Mouse (Mus musculus): Measurements from ENCODE around the gene Exoc3l2.
A peak's percentile ranks its signal among the peaks of the same experiment; 100 is the strongest.

Exoc3l2 gene

DNA sequence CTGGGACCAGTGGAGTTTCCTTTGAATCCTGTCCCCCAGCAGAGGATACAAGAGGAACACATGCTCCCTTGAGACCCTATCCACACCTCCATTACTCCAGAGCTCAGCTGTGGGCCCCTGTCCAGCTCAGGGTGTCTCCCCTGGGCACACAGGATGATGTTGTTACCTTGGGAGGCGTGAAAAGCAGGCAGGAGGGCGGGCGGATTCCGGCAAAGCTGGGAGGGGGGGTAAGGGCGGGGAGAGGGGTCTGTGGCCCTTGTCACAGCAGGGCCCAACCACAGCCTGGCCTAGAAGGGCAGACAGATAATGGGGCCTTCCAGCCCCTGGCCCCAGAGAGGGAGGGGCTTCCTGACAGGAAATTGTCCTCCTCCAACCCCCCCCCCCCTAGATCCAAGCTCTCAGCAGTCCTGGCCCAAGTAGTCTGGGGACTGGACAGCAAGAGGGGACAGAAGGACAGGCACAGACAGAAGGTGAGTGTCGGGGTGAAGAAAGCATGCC is at the start of gene Exoc3l2:
Gene Exoc3l2, plus strand, starts transcription at position 448 of the 498 bp plus-strand sequence.
- no peak for DNase-seq

GRCm38 (mm10) chr7:19413525-19413924 is 49.6 kb upstream of the Exoc3l2 start:
- DNase-seq = no peak

DNA sequence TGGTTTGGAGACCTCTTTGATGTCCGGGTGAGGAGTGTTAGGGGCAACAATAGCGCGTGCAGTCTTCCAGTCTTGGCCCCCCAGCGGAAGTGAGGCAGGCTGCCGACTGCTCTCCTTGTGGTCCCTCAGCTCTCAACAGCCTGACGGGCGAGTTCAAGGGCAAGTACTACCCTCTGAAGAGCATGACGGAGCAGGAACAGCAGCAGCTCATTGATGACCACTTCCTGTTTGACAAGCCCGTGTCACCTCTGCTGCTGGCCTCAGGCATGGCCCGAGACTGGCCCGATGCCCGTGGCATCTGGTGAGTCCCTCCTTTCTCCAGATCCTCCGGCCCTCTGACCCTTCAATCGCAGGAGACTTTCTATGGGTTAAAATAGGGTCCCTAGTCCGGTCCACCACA is 46.5 kb upstream of the Exoc3l2 start:
- DNase-seq = no peak

DNA sequence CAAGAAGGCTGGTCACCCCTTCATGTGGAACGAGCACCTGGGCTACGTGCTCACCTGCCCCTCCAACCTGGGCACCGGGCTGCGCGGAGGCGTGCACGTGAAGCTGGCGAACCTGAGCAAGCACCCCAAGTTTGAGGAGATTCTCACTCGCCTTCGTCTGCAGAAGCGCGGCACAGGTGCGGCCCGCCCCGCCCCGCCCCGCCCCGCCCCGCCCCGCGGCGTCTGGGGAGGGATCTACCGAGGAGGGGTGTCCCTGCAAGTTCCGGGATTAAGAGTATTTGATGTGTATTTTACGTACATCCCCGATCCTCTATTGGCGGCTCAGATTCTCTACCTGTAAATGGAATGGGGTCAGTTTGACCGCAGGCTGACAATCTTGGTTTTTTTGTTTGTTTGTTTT is 43.0 kb upstream of the Exoc3l2 start:
- peak in 1 of 2 experiments; percentile 27 for DNase-seq

GRCm38 (mm10) chr7:19420821-19421636 is 42.1 kb upstream of the Exoc3l2 start:
- DNase-seq = peak; percentile 87

DNA sequence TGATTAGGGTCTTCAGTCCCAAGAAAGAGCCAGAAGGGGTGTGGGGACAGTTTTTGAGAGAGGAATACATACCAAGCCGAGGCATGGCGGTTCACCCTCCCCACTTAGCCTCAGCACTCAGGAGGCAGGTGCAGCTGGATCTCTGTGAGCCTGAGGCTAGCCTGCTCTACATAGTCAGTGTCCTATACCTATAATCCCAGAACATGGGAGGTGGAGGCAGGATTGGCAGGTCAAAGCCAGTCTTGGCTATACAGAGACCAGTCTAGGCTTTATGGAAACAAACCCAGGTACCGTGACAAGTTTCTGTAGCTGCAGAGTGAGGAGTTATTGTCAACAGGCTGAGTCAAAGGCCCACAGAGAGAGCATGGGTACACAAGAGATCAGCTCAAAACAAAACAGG is 40.0 kb upstream of the Exoc3l2 start:
- DNase-seq = no peak

DNA sequence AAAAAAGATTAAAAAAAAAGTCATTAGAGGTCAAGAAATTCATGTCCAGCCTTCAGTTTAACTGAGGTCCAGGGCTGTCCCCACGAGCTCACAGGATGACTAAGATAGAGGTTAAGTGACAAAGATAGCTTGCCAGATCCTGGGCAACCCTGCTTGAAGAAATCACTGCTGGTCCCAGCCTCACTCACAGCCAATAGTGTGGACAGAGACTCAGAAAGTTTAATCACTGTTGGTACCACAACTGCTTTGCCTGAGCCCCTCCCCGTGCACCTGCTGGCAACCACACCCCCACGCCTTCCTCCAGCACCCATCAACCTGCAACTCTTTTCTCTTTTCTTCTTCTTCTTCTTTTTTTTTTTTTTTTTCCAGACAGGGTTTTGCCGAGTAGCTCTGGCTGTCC is 39.1 kb upstream of the Exoc3l2 start:
- no peak for DNase-seq

GRCm38 (mm10) chr7:19426349-19426748 is 36.8 kb upstream of the Exoc3l2 start:
- DNase-seq = no peak

DNA sequence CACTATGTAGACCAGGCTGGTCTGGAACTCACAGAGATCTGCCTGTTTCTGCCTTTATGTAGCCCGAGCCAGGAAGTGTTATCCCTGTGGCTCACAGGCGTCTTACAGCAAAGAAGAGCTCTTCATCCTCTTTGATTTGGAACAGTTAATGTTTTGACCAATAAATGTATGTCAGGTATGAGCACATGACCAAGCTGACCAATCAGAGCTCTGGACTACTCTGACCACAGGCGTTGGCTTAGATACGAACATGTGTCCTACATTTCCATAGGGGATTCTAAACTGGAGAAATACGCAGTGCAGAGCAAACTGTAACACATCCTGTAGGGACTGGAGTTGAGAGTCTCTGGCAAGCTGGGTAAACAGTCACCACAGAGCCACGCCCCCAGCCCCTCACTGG is 36.2 kb upstream of the Exoc3l2 start:
- no peak for DNase-seq

GRCm38 (mm10) chr7:19427999-19428650 is 35.0 kb upstream of the Exoc3l2 start:
- peak; percentile 23 to 35 for DNase-seq

- DNase-seq = peak; percentile 27 to 35
Measured at GRCm38 (mm10) chr7:19429726-19430125, 33.4 kb upstream of the Exoc3l2 start.

DNA sequence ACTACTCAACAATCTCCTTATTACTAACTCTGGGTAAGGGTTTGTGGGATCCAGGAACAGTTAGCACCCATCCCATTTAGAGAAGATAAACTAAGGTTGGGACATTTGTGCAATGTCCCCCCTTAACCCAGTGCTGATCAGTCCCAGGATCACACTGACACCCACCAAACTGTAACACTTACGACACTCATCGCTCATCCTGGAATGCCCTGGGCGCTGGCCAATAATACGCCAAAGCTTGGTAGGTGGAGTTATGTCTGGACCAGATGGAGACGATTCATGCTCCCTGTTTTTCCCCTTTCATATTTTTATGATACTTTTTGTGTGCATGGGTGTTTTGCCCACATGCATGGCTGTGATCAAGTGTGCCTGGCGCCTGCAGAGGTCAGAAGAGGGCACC is 32.7 kb upstream of the Exoc3l2 start:
- no peak for DNase-seq

DNA sequence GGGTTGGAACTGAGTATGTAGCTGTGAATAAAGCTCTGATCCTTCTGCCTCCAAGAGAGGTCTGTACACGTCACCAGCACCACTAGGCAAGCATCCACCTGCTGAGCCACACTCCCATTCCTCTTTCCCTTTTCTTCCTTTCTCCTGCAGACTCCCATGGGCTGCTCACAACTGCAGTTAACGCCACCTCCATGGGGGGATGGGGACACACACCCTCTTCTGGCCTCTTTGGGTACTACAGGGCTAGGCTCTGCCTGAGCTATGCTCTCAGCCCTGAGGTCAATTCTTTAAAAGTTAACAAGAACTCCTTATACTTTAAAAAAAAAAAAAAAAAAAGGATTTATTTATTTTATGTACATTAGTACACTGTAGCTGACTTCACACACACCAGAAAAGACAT is 30.7 kb upstream of the Exoc3l2 start:
- DNase-seq = peak; percentile 40 to 48

GRCm38 (mm10) chr7:19436276-19436675 is 26.9 kb upstream of the Exoc3l2 start:
- DNase-seq = no peak

DNA sequence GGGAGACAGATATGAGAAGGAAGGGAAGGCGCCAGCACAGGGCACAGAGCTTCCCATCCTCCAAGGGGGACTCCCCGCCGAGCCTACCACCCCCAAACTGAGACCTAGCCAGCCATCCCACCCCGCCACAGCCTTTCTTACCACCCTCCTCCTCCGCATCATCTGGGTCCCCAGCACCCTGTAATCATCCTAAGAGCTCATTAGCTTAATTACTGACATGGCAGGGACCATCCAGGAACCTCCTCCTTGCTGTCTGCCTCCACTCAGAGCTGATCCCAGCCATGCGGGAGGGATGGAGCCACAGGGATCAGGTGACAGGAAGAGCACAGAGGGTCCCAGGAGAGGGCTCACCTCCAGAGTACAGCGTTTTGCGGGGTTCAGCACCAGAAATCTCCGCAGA is 26.1 kb upstream of the Exoc3l2 start:
- no peak for DNase-seq

GRCm38 (mm10) chr7:19441448-19442091 is 21.6 kb upstream of the Exoc3l2 start:
- DNase-seq = no peak

GRCm38 (mm10) chr7:19443344-19443743 is 19.8 kb upstream of the Exoc3l2 start:
- DNase-seq = peak; percentile 89

DNA sequence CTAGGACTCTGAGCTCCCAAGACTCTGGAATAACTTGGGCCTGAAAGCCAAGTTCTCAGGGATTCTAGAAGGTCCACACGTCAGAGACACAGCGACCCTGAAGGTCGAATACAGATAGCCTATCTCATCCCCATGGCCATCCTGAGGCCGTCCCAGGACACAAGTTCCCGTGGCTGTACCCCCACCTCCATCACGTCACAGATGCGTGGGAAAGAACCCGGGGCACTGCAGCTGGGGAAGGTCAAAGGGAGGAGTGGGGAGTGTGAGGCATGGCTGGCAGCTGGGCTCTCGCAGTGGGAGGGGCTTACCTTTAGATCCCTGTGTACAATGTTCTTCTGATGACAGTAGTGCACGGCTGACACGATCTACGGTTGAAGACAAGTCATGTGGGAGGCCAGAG is 18.3 kb upstream of the Exoc3l2 start:
- no peak for DNase-seq

- DNase-seq = no peak
Measured at GRCm38 (mm10) chr7:19447689-19448088, 15.4 kb upstream of the Exoc3l2 start.

- no peak for DNase-seq
Measured at GRCm38 (mm10) chr7:19449165-19449564, 14.0 kb upstream of the Exoc3l2 start.

DNA sequence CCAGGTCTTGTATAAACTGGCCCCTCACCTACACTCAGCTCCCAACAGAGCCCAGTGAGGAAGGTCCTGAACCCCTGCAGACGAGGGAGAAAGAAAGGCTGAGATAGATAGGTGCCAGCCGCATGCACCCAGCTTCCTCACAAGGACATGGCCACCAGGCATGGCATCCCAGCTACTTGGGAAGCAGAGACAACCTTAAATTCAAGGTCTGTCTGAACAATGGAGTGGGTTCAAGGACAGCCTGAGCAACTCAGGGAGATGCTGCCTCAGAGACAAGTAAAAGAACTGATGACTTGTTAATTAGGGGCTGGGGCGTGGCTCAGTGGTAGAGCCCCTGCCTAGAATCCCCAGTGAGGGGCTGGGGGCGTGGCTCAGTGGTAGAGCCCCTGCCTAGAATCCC is 7.9 kb upstream of the Exoc3l2 start:
- DNase-seq = no peak

- no peak for DNase-seq
Measured at GRCm38 (mm10) chr7:19455819-19456495, 7.2 kb upstream of the Exoc3l2 start.

- DNase-seq = no peak
Measured at GRCm38 (mm10) chr7:19456628-19457027, 6.5 kb upstream of the Exoc3l2 start.
